Mouse (Mus musculus): ENCODE data around the gene Phf21a. TPM values are rescaled to one million over a fixed set of nuclear protein-coding genes. Genes with fewer than 3 reads are reported as not detected.
A peak's percentile ranks its signal among the peaks of the same experiment; 100 is the strongest.

The Phf21a gene
- total RNA-seq, 4 experiments from 2014 or later, result 24.3 to 30.5 (median 28.2) TPM

DNA sequence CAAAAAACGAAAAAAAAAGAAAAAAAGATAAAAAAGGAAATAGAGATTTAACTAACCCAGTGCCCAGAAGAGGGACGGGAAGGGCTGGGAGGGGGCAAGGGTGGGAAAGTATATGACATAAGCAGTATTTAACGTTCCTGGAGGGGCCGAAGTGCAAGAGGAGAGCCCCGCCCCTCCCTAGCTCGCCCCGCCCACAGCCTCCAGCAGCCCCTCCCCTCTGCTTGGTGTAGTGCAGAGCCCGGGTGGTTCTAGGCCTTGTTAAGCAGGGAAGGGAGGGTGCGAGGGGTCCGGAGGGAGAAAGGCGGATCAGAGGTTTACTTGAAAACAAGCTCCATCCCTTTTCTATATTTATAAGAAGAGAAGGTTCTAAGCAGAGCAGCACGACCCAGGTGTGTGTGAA is 268.0 kb downstream of the Phf21a start:
- DNase-seq (ENCODE audit: low spot score), result no peak

DNA sequence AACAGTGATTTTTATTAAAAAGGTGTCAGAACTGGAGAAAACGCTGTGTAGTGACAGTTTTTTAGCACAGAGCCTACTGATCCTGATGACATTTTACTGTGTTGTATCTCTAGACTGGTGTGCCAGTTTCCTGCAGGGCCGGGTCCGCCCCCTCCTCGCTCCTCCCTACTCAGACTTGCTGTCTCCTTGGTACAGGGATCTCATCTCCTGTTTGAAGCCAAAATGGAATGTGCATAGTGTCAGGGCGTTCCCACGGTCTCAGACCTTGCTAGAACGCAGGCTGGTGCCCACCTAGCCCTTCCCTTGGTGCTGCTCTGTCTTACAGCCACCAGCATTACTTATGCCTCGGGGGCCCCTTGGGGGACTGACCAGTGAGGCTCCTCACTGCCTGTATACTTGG is 268.9 kb downstream of the Phf21a start:
- DNase-seq (ENCODE audit: low spot score), result no peak

DNA sequence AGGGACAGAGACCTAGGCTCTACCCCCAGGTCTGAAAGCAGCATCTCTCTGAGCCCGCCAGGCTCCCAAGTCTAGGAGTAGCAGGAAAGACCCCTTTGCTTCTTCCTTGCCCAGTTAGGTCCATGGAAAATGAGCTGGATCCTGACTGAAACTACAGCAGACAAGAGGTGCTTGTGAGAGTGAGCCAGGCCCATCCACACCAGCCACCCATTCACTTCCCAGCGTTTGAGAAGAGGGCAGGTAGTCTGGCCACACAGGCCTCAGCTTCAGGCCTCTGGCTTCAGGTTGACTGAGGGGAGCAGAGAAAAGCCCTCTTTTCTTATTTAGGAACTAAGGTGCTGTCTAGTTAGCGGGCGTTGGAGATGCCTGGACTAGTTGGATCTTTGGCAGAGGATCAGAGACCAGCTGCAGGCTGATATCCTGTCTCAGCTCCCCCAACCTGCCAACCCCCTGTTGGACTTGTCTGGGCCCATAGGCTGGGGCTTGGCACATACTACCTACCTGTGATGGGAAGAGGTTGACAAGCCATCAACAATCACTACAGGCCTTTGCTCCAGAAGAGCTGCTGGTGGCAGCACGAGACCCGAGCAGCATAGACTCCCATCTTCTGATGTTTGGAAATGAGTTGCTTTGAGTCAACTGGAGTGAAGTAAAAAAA is 269.8 kb downstream of the Phf21a start:
- no peak for DNase-seq (ENCODE audit: low spot score)

DNA sequence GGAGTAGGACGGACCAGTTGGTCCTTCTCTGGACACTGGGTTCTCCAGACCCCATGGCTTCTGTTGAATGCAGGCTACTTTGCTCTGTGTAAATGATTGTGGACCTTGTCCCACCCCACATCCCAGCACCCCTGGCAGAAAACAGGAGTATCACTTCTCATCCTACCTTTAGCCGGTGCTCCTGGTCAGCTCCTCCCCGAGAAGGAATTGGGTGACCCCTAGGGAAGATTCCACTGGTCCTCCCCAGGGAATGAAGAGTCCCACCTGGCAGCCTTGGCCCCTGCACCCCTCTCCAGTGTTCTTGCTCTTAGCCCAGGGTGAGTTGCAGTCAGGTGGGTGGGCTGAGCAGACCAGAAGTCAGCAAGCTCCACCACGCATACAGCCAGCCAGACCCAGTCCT is 271.2 kb downstream of the Phf21a start:
- DNase-seq (ENCODE audit: low spot score), result no peak

DNA sequence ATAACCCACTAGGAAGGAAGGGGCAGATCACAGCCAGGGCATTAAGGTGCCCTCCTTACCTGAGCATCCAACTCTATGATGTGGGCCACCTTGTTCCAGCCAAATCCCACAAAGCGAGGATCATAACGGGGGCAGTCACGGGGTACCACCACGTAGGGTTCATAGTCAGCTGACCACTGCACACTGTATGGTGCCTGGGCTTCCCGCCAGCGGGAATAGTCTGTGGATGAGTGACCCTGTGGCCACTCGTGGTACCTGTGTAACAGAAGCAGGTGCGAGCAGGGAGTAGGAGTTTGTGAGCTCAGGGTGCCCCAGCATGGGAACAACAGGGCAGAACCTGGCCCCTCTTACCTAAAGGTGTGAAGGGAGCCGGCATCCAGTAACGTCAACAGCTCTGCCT is 272.7 kb downstream of the Phf21a start:
- no peak for DNase-seq (ENCODE audit: low spot score)

DNA sequence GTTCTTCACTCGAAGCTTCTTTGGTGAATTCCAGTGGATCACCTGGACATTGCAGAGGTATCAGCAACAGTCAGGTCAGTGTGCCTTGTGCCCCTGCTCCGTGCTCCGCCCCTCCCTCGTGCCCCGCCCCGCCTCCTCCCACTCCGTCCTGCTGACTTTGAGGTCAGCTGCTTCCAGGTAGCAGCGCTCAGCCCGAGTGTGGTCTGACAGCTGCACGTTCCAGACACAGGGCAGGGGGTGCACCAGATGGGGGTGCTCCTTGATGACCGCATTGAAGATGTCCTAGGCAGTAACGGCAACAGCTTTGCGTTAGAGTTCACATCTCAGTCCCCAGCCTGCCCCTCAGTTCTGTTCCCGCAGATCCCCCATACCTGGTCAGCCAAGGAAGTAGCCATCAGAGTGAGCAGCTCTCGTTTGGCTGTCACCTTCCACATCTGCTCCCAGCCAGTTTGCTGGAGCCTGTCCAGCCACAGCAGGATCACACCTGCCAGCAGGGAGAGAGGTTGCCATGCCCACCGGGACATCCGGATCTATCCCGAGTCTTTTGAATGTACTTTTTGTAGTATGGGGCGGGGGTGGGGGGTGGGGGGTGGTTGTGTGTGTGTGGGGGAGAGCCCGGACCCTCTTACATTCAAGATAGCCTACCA is 274.6 kb downstream of the Phf21a start:
- DNase-seq (ENCODE audit: low spot score), result no peak

DNA sequence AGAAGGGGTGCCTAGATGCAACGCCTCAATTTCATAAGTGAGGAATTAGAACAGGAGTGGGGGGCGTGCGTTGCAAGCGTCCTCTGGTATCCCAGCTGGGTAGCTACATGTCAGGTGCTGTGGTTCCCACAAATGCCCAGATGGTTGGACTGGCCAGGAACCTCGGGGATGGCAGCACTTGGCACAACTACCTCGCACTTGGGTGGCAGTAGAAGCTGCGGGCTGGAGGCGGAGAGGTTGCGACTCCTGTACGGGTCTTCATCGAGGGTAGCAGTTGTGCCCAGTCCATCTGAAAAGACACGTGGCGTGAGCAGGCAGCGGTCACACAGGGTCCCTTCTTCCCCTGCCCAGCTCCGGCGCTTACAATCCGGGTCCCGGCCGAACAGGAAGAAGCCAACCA is 277.5 kb downstream of the Phf21a start:
- no peak for DNase-seq (ENCODE audit: low spot score)

DNA sequence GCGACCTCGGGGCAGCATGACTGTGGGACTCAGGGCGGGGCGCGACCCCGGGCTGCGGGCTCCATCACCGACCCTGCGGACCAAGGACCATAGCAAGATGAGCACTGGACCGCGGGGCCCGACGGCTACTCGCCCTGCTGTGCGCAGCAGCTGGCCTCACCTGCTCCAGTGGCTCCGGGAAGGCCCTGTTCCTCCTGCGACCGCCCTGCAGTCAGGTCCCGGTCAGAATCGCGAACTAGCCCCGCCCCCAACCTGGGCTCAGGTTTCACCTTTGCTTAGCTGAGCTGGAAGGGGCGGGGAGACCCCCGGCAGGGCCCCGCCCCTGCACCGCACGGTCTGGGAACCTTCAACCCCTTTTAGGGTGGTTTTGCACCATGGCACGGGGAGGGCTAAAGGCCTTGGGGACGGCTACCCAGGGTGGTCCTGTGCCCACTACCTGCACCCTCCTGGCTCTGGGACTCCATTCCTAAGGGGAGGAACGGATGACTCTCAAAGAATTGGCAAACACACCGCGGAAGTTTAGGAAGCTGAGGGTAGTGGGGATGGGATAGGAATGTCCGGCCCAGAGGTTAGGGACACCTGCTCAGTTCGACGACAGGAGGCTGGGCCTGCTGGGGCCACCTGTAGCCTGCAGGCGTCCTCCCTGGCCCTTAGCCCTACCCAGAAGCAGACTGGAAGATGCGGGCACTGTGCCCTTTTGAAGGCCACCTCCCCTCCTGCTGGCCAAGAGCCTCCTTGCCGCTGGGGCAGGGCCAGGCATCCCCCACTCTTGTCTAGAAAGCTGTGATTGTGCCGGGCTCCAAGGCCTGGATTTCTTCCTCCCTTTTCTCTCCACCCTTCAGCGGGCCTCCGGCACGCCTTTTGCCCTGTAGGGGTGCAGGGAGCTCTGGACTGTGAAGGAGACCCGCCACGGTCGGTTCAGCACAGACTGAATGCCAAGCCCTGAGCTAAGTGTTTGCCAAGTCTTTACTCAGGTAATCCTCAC is 278.2 kb downstream of the Phf21a start:
- no peak for DNase-seq (ENCODE audit: low spot score)

DNA sequence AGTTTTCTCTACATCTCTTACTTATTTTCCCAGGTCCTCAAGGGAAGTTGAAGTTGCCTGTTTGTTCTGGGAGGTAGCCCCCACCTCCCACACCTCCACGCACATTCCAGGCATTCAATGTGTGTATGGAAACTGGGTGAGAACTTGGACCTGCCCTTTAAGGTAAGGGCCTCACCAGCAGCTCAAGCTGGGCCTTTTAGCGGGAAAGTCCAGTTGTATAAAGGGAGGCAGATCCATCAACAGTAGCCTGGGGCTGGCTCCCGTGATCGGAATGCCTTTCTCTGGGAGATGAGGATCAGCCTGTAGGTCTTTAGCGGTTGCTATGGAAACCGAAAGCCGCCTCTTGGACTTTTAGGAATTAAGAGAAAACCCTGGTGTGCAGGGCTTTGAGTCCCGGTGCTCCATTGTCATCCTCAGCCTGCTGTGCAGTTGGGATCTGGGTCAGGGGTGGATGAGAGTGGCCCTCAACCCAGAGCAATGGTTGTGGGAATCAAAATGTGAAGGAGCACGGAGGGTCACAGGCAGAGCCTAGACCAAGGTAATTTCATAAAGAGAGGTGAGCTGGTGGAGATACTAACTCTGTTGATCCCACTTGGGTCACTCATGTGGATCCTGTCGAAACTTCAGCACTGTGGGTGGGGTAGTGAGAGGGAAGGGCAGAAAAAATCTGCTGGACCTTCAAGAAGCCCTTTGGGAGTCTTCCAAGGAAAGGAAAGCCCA is 279.2 kb downstream of the Phf21a start:
- DNase-seq (ENCODE audit: low spot score), result no peak

DNA sequence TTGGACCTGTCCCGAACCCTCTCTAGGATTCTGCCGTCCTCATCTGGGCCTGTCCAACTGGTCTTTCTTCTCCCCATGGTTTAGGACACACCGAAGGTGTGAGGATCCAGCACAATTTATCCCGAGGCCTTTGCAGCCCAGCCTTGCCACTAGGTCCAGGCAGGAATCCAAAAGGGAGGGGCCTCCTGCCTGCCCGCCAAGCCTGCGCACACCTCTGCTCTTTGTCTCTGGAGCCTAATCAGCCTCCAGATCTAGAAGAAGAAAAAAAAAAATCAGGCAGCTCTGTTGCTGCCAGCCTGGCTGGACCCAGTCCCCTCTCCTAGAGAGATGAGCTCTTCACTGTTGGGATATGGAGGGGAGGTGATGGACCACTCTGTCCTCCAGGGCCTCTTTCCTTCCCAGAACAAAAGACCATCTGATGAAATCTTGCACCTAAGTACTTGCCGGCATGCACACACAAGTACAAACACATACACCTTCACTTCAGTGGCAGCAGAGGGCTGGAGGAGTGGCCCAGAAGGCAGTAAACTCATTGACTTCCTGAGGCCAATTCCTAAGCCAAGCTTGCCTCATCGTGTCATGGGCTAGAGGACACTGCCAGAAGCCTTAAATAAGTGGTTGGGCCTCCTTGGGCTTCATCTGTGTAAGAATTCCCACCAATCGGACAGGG is 280.0 kb downstream of the Phf21a start:
- DNase-seq (ENCODE audit: low spot score), result peak; percentile 36

DNA sequence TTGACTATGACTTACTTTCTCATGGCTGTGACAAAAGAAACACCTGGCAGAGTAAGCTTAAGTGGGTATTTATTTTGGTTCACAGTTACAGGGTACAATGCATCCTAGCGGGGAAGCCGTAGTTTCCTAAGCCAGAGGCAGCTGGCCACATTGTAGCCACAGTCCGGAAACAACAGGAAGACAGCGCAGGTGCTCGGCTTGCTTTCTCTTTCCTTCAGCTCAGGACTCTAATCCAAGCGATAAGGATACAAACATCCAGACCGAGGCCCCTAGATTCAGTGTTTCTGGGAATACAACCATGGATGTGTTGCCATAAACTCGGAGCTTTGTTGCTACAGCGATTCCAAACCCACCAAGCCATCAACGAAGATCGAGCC is 280.5 kb downstream of the Phf21a start:
- no peak for DNase-seq (ENCODE audit: low spot score)

DNA sequence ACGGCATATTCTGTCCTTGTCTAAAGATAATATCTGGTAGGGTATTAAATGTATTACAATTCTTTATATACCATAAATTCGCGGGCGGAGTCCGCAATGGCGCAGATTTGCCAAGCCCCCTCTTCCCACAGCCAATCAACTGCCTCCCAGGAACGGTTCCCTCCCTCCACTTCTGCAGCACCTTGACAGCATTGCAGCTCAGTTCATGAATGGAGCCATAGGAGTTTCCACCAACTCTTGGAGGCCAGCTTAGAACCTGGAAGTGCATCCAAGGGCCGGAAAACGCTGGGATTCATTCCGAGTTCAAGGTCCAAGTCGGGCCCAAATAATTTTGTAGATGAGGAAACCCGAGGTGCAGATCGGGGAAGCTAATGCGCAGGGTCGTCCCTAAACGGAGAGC is 281.6 kb downstream of the Phf21a start, which contains the start of the genes Pex16 and Large2:
Gene Pex16, plus strand, starts transcription at position 163 of the 400 bp plus-strand sequence.
Gene Large2, minus strand, starts transcription at position 356 of the 400 bp plus-strand sequence.
- no peak for DNase-seq (ENCODE audit: low spot score)

DNA sequence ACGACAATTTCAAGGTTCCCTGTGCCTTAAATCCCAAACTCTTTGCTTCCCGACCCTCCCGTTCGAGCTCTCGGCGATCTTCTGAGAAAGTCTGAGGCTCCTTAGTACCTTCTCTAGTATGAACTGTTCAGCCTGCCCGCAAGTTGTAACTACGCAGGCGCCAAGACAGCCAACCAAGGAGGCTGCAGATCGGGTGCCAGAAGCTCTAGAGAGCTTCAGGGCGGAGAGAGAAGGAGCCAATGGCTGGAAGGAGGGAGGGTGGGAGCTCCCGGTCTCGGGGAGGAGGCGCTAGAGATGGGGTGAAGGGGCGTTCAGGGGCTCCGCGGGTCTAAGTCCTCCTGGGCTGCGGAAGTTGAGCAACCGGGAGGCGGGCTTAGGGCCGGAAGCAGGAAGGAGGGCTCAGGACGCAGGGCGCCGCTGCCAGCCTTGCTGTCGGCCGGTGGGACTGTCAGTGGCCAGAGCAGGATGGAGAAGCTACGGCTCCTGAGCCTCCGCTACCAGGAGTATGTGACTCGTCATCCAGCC is 282.2 kb downstream of the Phf21a start:
- DNase-seq (ENCODE audit: low spot score), result peak; percentile 97

DNA sequence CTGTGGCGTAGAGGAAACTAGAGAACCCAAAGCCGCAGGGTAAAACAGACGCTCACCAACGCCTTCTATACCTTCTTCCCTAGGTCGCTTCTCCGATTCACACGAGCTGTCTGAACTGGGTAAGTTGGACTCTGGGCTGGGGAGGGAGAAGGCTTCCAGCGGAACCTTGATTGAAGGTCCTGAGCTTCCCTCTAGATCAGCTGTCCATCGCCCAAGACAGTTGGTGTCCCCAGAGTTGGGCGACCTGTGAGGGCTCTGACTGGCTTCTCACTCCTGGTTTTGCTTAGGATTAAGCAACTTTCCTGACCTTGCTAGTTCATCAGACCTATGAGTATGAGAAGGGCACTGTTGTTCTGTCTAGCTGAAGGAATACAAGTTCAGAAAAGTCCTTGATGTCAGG is 282.9 kb downstream of the Phf21a start:
- DNase-seq (ENCODE audit: low spot score), result no peak

DNA sequence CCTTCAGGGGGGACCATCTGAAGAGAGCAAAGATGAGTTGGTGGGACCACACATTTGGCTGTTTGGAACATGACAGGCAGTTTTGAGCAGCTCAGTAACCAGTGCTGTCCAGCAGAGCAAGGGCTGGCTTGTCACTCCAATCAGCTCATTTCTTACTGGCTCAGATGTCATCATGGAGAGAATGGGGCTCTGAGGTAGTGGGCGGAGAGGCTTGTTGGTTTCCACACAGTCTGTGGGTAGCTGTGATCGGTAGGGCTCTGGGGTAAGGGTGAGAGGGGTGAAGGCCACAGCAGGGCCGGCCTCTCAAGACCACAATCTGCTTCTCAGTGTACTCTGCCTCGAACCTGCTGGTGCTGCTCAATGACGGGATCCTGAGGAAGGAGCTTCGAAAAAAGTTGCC is 283.4 kb downstream of the Phf21a start:
- no peak for DNase-seq (ENCODE audit: low spot score)

DNA sequence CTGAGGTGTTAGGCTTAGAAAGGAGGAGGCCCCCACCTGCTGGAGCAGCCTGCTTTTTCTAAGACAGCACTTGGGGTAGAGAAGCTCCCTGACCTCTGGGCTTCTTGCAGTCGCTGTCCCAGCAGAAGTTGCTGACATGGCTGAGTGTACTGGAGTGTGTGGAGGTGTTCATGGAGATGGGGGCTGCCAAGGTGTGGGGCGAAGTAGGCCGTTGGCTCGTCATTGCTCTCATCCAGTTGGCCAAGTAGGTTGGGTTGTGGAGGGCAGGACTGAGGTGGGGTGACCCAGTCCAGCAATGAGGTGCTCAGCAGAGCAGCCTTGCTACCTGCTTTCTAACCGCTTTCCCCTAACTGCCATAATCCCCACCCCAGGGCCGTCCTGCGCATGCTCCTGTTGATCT is 284.4 kb downstream of the Phf21a start:
- DNase-seq (ENCODE audit: low spot score), result no peak

DNA sequence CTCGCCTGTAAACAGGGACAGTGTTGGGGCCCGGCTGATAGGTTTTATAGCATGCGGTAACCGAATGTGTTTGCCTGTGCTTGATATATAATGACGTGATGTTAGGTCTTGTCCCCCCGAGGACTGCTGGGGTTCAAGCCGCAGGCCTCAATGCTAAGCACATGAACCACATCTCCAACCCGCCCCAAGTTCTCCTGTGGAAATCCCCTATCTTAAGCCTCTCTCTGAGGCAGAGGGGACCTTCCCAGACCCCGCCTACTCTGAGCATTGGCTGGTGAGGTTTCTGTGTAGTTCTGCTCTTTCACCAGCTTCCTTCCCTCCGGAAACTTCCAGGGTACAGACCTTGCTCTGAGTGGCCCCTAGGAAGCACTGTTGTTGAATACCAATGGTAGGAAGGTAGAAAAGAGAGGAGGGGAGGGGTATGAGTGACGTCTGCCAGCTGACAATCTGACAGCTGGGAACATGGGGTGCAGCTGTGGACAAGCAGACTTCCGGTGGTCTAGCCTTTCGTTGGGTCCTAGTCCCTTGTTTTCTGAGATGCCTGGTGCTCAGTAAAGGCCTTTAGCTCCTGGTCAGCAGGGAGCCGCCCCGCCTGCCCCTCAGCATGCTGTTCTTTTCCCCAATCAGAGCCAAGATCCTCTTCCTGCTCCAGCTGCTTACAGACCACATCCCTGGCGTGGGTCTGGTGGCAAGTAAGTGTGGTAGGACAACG is 287.0 kb downstream of the Phf21a start:
- no peak for DNase-seq (ENCODE audit: low spot score)

DNA sequence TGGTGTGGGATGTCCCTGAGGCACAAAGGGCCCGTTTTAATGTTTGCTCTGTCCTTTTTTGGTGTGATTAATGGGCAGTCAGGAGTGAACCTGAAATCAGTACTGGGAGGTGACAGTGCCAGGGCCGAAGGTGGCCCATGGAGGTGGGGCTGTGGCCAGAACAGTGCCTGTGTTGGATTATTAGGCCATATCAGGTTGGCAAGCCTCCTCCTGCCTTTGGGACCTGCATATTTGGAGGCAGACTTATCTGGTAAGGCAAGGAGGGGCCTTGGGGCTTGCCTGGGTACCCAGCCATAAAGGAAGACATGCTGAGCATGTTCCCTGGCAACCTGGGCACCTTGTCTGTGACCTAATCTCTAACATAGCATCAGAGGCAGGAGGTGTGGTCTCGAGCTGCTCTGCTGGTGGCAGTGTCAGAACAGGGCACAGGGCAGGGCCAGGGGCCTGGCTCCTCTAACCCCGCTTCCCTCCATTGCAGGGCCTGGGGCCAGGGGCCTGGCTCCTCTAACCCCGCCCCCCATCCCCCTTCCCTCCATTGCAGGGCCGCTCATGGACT is 287.7 kb downstream of the Phf21a start:
- no peak for DNase-seq (ENCODE audit: low spot score)

DNA sequence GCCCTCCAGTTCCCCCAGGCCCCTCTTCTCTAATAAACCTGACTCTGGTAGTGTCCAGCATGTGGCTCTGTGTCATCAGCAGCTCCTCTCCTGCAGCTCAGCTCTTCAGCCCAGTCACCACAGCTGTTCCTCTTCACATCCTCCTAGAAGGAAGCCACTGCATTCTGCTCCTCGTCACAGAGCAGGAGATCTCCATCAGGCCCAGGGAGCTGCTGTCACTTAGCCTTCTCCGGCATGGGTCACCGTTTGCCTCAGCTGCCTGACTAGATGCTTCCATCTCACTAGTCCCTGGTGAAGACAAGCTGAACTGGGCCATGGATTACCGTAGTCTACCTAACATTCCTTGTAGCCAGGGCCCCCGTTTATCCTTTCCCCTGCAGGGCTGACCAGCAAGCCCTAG is 288.2 kb downstream of the Phf21a start:
- DNase-seq (ENCODE audit: low spot score), result no peak

Measured in heart, adult 8-10 months (tissue).